ENCODE assay signal across 12 mouse cellular contexts in genomic region chr13:58007256-58008037, GRCm38 (mm10).
A peak's percentile ranks its signal among the peaks of the same experiment; 100 is the strongest.
DNase-seq lines count a peak whose midpoint lies in the region; ATAC-seq and TF ChIP-seq lines count a peak whose summit lies in the region.
"Had no signal": no experiment of that assay in that cellular context is flagged by ENCODE, and none has a peak within 500 bp of the region (broad histone marks: within the 10 kb centered on the region; RNA-seq: fewer than 3 reads in every experiment).

No protein-coding gene starts in this region.

- peak overlapping the region; percentile 7; the same call in 1 of the 2 replicates for H3K27ac ChIP-seq in stomach, embryonic 16.5 days (ENCODE audit: low read length)
- no peak overlapping the region for H3K27ac ChIP-seq in thymus, adult 2 months (ENCODE audit: control insufficient read depth, insufficient read depth, low read length)
- H3K27ac ChIP-seq: embryonic facial prominence, embryonic 12.5 days had no signal

- H3K9ac ChIP-seq in stomach, embryonic 16.5 days (ENCODE audit: low read length): no peak overlapping the region

- ATAC-seq in stomach, embryonic 16.5 days (ENCODE audit: insufficient read depth, low FRiP score): peak; percentile 42; the same call in 1 of the 2 replicates
- ATAC-seq: inflammation-experienced regulatory T-cells, adult 6 months had no signal

- intact Hi-C loops in gastrocnemius, postnatal 14 days (cut with DNase I; ENCODE audit: low total_unique reads): no loop called here

- WGBS in stomach, embryonic 16.5 days: 49% methylated on average over 16 of the region's 16 CpGs
- 89% methylated on average over 16 of the region's 16 CpGs for WGBS in thymus, adult 2 months

- DNase-seq in ovary, postnatal 14 days (ENCODE audit: low spot score): peak; percentile 41
- DNase-seq in ovary, adult 18-20 months (ENCODE audit: low spot score): no peak
- DNase-seq in fibroblast of lung, adult 2 months (ENCODE audit: low read depth): peak; percentile 30
- DNase-seq in kidney, postnatal 4 days: peak; percentile 56 to 57
- DNase-seq in thymus, adult 2 months: no peak
- no peak for DNase-seq in gastrocnemius, postnatal 14 days
- DNase-seq in spleen, postnatal 14 days (ENCODE audit: low spot score in 2 of 2): no peak
- DNase-seq: thymus, postnatal 4 days had no signal

- no peaks in the 10 kb centered on the region for H3K27me3 ChIP-seq in stomach, embryonic 16.5 days (ENCODE audit: control insufficient read depth, insufficient read depth, low read length)
- H3K27me3 ChIP-seq in thymus, adult 2 months (ENCODE audit: control insufficient read depth, insufficient read depth, low read length): no peaks in the 10 kb centered on the region
- H3K27me3 ChIP-seq: embryonic facial prominence, embryonic 12.5 days had no signal

- H3K4me3 ChIP-seq in stomach, embryonic 16.5 days (replicated peaks; ENCODE audit: low read length): 0 out of 2 replicates have a peak overlapping the region, but pooled peaks have one; percentile 4
- no peak overlapping the region for H3K4me3 ChIP-seq in thymus, adult 2 months (ENCODE audit: control insufficient read depth, insufficient read depth, low read length)
- H3K4me3 ChIP-seq: embryonic facial prominence, embryonic 12.5 days had no signal

- no peaks in the 10 kb centered on the region for H3K9me3 ChIP-seq in stomach, embryonic 16.5 days (replicated peaks; ENCODE audit: control insufficient read depth, low read length)
- H3K9me3 ChIP-seq: embryonic facial prominence, embryonic 12.5 days had no signal

- TF ChIP-seq POLR2A in thymus, adult 2 months (IDR thresholded peaks at IDR 0.05; ENCODE audit: control insufficient read depth, extremely low read depth, insufficient read depth, low read length, poor library complexity): no peak

- peaks cover 12% of the 10 kb centered on the region; the same call in 1 of the 2 replicates for H3K4me1 ChIP-seq in stomach, embryonic 16.5 days (ENCODE audit: control insufficient read depth, insufficient read depth, low read length)
- H3K4me1 ChIP-seq in thymus, adult 2 months (replicated peaks; ENCODE audit: control insufficient read depth, insufficient read depth, low read length): no peaks in the 10 kb centered on the region
- H3K4me1 ChIP-seq: embryonic facial prominence, embryonic 12.5 days had no signal

- peak overlapping the region; percentile 5; the same call in 1 of the 2 replicates for H3K4me2 ChIP-seq in stomach, embryonic 16.5 days (ENCODE audit: low read depth, low read length)
- H3K4me2 ChIP-seq: embryonic facial prominence, embryonic 12.5 days had no signal

- H3K36me3 ChIP-seq in stomach, embryonic 16.5 days (ENCODE audit: control insufficient read depth, insufficient read depth, low read length): no peaks in the 10 kb centered on the region
- H3K36me3 ChIP-seq in thymus, adult 2 months (ENCODE audit: control insufficient read depth, insufficient read depth, low read length): no peaks in the 10 kb centered on the region
- H3K36me3 ChIP-seq: G1E had no signal

- no peak for TF ChIP-seq CTCF in thymus, adult 2 months (IDR thresholded peaks at IDR 0.05; ENCODE audit: borderline replicate concordance, control insufficient read depth, extremely low read depth, insufficient read depth, low read length, poor library complexity)

Comparison
In these comparisons a context has a peak if more than half of its experiments do, and no peak if none do; other contexts are left out.
1. DNase-seq: peak in ovary, postnatal 14 days (single experiment), fibroblast of lung, adult 2 months (single experiment) and kidney, postnatal 4 days (2 of 2); none in ovary, adult 18-20 months (single experiment), thymus, adult 2 months (single experiment), gastrocnemius, postnatal 14 days (single experiment) and spleen, postnatal 14 days (0 of 2).